Mouse (Mus musculus): ENCODE measurements around the gene Tlx2.
A peak's percentile ranks its signal among the peaks of the same experiment; 100 is the strongest.

Tlx2 gene

DNA sequence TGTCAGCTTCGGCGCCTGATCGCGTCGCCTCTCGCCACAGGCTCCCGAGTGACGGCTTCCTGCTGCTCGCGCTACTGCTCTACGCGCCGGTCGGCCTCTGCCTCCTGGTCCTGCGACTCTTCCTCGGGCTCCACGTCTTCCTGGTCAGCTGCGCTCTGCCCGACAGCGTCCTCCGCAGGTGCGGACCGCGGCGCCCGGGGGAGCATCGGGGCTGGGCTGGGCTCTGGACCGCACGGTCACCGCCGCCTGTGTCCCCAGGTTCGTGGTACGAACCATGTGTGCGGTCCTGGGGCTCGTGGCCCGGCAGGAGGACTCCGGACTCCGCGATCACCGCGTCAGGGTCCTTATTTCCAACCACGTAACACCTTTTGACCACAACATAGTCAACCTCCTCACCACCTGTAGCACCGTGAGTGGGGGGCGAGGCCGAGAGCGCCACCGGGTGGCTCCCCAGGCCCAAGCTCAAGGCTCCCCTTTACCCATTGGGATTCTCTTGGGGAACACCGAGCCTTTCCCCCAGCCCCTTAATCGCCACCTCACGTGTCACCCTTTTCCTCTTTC, 15.1 kb downstream of the Tlx2 start, which contains the start of gene Htra2:
Gene Htra2 (minus strand): TSS at position 403 of the 561 bp plus-strand sequence.
- no peak for DNase-seq (ENCODE audit: low read depth, low spot score)

DNA sequence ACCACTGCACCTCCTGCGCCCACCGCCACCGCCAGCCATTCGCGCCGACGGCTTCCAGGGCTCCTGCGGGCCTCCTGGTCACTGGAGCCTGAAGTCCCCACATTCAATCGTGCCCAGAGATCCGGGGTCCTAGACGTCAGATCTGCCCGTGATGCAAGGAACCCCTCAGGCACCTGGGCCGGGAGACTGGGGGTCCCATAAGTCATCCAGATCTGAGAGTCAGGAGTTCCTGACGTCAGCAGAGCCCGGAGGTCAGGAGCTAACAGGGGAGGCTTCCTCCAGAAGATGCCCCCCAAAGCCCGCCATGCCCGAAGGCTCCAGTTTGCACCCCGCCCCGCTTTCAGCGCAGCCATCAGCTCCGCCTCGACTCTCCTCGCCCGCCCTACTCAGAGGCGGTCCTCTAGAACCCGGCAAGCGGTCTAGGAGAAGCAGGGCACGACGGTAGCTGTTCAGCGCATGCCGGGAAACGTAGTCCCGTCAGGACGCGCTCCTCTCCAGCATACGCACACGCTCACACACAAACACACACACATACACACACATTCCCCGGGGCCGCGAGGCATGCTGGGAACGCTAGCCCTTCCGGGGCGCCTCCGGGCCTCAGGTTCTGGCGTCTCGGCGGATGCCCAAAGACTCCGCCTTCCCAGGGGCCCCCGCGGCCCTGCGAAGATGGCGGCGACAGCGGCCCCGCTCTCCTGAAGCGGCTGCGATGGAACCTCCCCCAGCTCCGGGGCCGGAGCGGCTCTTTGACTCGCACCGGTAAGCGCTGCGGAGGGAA, 15.8 kb downstream of the Tlx2 start, which contains the start of gene Aup1:
Gene Aup1 (plus strand): TSS at position 448 of the 778 bp plus-strand sequence.
- peak; percentile 98 for DNase-seq (ENCODE audit: low read depth, low spot score)

DNA sequence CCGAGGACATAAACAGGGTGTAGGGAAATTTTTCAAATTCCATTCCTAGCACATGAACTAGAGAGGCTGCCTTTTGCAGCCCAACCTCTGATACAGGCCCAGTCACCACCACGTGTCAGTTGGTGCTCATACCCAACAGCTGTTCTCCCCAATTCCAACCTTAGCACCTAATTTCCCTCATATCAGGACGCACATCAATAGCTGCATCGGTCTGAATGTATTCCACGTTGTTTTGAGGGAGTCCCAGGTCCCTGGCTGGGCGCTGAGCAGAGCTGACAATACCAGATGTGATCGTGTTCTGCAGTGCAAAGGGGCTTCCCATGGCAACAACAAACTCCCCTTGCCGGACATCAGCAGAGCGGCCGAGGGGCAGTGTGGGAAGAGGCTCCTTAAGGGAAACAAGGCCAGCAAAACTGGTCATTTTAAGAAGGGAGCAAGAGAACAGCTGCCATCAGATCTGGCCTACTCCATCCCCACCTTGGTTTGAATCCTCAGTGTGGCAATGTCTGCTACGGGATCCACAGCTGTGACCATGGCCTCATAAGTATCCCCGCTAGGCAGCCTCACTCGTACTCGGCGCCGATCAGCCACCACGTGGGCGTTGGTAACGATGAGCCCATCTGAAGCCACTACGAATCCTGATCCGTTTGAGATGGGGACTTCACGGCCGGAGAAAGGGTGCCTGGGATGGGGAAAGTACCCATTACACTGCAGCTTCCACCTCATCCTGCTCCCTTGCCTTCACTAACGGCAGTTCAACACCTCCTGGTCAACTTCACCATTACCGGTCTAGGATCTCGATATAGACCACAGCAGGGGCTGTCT, 16.7 kb downstream of the Tlx2 start:
- no peak for DNase-seq (ENCODE audit: low read depth, low spot score)

DNA sequence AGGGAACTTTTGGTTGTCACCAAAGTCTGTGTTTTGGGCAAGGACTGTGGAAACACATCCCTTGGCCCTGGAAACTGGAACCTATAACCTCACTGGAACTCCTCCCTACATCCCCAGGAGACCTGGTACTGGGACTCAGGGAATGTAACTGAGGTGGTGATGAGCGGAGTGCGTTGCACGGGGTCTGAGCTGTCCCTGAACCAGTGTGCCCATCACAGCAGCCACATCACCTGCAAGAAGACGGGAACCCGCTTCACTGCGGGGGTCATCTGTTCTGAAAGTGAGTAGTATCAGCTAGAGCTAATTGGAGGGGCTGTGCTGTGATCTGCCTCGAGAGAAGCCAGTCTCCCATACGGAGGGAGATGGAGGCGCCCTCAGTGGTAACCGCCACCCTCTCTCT, 20.7 kb downstream of the Tlx2 start:
- no peak for DNase-seq (ENCODE audit: low read depth, low spot score)

DNA sequence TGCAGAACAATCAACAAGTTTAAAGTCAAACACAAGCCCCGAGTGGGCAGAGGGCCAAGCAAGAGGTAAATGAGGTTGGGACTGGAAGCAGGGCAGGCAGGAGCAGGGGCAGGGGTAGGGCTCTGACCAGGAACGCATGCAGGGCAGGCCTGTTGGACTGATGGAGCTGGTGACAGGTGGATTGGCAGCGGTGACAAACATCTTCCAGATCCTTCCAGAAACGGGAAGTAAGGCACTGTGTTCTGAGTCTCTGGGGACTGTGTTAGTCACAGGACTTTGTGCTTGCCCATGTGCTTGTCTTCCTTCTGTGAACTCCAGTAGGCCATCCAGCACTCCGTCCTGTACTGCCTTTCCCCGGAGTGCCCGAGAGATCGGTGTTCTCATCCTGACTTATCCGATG, 25.4 kb downstream of the Tlx2 start:
- DNase-seq (ENCODE audit: low read depth, low spot score) = no peak

DNA sequence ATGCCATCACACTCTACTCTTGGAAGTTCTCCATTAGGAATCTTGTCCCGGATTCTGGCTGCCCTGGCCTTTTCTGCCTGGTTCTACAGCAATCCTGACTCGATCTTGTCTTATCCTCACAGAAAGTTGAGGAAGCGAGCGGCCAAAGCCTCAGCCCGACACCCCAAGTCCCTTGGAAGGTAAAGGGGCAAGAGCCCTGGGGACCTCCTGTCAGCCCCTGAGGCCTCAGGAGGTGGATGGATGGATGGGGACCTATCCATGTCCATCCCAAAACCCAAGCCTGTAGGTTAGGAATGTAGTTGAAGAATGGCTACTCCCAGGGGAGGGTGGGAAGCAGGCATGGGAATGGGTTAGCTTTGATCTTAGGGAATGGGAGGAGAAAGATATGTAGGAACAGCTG, 26.1 kb downstream of the Tlx2 start:
- no peak for DNase-seq (ENCODE audit: low read depth, low spot score)

DNA sequence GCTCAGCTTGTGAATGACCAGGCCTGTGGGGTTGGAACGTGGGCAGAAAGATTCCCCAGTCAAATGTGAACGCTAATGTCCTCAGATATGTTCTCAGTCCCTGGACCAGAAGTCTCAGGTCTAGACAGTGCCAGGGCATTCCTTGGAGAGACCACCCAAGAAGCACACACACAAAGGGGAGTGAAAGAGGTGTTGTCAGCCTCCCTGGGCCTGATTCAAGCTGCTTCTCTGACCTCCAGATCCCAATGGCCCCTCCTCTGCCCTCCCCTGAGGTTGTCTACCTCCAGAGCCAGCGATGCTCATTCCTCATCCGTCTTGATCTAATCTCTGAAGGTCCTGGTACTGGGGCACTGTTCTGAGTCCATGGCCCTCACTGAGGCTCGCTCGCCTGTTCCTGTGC, 26.5 kb downstream of the Tlx2 start:
- DNase-seq (ENCODE audit: low read depth, low spot score) = no peak

DNA sequence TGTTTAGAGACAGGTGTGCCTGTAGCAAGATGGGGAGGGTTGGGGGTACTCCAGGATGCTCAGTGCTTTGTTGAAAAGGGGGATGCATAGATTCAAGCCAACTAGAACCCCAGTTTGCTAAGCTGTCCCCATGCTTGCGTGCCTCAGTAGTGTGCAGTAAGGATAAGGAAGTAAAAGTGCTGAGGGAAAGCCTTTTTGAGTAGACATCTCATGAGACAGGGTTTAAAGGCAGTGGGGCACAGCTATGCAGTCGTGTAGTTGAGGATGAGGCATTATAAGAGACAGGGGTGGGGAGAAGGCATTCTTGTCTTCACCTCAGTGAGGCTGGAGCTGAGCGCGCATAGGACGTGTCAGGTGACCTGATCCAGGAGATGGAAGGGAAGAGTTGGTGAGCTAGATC, 29.5 kb downstream of the Tlx2 start:
- no peak for DNase-seq (ENCODE audit: low read depth, low spot score)

DNA sequence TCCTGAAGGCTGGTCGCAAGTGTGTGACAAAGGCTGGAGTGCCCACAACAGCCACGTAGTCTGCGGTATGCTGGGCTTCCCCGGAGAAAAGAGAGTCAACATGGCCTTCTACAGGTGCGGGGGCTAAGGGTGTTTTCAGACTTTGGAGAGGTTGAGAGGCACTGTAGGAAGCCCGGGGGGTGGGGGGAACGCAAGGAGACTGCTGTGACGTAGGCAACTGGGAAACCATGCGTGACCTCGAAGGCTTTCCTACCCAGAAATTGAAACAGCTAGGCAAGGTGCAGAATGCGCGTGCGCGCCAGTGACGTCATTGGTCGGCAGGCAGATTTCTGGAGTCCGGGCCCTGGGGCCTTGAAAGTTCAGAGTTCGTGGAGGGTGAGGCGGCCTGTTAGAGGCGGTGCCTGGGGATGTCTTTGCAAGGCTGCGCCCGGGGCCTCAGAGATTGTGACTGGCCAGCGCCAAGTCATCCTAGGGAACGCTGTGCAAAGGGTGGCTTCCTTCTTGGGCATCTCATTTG, 31.5 kb downstream of the Tlx2 start:
- peak; percentile 52 for DNase-seq (ENCODE audit: low read depth, low spot score)

DNA sequence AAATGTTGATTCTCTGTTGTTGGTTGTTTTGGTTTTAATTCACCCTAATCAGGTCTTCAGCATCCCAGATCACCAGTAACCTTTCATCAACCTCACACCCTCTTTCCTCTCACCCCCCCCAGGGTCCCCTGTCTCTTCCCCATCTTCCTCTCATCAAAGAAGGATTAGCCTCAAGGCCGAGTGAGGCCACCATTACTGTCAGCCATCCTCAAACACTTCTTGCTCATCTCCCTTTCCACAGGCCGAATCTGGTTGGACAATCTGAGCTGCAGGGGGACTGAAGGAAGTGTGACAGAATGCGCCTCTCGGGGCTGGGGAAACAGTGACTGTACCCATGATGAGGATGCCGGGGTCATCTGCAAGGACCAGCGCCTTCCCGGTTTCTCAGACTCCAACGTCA, 32.9 kb downstream of the Tlx2 start:
- no peak for DNase-seq (ENCODE audit: low read depth, low spot score)

DNA sequence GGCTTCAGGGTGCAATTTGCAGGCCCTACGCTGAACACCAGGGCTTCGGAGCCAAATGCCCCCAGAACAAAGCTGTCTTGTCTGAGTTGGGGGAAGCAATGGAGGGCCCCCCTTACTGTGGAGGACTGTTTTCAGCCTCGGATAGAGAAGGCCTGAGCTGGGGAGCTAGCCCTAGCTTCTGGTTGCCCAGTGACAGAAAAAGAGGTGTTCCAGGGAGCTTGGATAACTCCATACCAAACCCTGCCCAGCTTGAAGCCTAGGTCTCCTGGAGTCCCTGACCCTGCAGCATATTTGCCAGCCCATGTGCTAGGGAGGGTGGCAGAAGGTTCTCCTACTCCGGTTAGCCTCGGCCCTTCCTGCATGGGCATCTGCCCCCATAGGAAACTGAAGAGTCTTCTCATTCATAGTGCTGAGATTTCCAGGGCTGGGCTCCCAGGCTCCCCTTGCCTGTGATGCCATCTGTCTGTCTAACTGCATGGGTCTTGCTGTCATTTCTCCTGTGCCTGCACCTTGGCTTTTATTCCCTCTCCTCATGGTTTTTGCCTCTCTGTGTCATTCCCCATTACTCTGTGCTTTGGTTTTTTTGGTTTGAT, 35.5 kb downstream of the Tlx2 start:
- DNase-seq (ENCODE audit: low read depth, low spot score) = no peak

DNA sequence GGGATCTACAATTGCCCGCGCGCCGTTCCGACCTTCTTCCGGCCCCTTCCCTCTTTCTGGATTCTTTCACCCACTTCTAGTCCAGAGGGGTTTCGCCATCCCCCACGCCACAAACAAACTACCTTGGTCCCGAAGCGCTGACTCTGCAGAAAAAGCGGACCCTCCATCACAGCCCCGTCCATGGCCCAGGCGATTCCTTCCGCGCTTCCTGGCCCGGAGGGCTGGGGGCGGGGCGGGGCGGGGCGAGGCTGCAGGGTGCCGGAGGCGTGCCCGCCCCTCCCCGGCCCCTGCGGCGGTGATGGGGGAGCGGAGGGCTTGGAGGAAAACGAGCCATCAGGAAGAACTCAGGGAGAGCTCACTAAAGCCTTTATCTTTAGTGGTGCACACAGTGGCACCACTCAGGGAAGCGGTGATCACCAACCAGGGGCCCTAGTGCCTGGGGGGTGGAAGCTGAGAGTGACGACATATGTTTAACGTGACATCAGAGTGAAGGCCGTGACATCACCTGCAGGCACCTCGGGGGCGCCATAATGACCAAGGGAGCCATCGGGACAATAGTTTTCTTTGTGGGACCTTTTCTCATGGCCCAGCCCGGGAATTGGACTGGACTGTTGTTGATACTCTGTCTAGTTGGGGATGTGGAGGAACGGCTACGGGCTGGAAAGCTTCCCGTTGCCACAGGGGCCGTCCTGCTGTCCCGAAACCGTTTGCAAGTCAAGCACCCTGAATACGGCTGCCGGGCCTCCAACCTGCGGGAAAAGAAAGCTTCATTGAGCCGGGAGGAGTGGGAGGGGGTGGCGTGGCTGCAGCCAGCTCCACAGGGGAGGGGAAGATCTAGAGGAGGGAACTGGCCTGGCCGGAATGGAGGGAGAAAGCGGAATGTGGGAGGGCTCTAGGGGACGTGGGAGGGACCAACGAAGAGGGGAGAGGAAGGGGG, 36.6 kb downstream of the Tlx2 start, which contains the start of the genes Dok1 and Loxl3:
Gene Dok1 (minus strand): TSS at position 223 of the 937 bp plus-strand sequence.
Gene Loxl3 (plus strand): TSS at position 925 of the 937 bp plus-strand sequence.
- DNase-seq (ENCODE audit: low read depth, low spot score) = no peak

DNA sequence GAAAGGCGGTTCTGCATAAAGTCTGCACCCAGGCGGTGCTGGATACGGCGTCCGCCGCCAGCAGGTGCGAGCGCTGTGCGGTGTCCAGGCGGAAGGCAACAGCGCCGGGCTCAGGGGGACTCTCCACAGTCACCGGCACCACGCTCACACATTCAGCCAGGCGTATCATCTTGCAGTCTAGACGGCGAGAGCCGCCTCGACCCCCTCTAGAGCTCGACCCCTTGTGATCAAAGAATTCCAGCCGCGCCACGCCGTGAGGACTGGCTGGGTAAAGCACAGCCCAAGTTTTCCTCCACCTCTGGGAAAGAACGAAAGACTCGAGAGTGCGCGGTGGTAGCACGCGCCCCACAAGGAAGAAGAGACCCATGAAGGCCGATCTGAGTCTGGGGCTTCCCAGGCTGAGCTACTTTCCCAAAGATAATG, 37.3 kb downstream of the Tlx2 start:
- no peak for DNase-seq (ENCODE audit: low read depth, low spot score)

DNA sequence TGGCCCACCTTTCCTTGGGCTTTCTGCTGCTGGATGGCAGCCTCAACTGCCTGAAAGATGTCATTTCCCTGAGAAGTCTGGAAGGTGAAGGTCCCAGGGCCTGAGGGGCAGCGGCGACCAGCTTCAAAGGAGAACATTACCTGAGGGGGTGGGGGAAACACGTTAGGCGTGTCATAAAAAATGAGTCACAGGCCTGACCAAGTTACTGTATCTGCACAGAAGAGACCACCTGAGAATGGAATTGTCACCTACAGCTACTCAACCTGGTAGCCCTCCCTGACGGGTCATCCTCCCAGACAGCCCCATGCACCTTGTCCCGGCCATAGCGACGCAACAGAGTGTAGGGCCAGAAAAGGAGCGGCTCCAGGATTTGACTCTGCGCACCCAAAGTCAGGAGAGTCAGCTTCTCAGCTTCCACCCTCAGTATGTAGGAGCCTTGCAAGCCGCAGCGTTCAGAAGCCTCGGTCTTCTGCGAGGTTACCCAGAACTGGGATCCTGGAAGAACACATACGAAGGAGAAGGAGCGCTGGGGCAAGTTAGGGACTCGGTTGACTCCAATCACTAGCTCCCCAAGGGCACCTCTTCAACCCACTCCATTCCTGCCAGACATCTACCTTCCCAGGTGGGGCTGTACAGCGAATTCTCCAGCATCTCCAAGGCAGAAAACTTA, 38.0 kb downstream of the Tlx2 start:
- no peak for DNase-seq (ENCODE audit: low read depth, low spot score)

DNA sequence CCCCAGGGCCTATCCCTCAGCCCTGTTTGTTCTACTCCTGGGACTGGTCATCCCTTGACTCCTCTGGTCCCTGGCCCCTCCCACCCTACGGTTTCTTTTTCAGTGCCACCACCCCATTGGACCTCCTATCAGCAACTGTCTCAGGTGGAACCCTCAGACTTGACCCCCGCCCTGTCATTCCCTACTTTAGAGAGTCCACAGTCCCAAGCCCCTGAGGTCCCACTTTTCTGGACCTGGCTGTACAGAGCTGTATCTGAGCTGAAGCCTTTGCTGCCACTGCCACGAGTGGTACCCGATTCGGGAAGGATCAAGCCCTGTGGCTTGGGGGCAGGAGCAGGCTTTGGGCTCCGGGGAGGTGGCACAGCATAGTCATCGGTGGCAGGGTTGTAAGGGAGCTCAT, 39.0 kb downstream of the Tlx2 start:
- DNase-seq (ENCODE audit: low read depth, low spot score) = no peak

DNA sequence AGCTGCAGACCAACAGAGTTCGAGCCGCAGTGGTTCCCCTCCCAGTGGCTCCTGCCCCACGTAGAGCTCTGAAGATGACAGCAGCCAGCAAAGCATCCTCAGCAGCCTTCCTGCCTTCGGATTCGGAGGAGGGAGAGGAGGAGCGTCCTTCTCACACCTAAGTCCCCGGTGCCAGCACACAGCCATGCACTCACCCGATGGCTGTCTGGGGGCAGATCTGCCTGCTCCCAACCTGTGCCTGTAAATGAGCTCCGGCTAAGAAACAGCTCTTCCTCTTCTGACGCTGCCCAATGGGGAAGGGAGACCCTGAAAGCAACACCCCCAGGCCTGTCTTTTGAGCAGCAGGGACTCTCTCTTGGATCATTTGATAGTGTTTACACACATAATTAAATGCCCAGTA, 40.3 kb downstream of the Tlx2 start:
- DNase-seq (ENCODE audit: low read depth, low spot score) = no peak

DNA sequence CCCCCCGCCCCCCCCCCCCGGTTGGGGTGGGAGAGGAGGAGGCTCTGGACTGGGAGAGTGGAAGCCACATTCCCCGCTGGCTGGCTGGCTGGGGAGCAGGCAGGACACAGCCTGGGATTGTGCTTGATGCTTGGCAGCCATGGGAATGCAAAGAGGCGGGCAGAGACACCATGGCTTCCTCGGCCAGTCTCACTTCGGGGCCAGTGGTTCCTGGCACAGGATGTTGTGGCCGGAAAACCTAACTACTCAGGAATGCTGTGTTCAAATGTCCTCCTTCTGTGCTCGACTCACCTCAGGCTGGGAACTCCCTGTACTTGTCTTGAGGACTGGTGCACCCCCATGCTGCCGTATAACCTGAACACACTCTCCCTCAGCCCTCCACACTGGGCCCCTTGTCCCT, 42.4 kb downstream of the Tlx2 start:
- no peak for DNase-seq (ENCODE audit: low read depth, low spot score)

DNA sequence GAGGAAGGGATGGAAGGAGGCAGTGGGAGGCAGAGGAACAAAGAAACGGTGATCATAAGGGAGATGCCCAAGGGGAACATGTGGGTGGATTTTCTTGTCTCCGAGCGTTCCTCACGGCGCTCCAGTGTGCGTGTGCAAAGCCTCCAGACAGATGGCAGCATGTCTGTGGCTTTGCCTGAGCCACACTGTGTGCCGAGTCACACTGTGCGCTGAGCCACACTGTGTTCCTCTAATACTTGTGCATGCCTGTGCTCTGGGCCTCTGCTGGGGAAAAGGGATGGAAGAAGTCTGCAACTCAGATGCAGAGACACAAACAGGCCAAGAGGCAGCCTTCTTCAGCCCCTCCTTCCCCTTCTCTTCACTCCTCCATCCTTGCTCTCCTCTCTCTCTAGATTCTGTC, 42.8 kb downstream of the Tlx2 start:
- DNase-seq (ENCODE audit: low read depth, low spot score) = no peak

DNA sequence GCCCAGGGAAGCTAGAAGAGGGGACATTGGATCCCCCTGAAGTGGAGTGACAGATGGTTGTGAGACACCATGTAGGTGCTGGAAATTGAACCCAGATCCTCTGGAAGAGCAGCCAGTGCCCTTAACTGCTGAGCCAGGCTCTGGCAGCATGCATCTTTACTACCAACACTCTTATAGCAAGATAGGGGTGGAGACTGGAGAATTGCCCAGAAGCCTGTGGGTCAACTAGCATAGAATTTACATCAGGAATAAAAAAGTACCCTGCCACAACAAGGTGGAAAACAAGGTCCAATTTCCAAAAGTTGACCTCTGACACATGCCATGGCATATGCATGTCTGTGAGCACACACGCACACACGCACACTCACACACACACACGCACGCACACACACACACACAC, 44.9 kb downstream of the Tlx2 start:
- no peak for DNase-seq (ENCODE audit: low read depth, low spot score)

DNA sequence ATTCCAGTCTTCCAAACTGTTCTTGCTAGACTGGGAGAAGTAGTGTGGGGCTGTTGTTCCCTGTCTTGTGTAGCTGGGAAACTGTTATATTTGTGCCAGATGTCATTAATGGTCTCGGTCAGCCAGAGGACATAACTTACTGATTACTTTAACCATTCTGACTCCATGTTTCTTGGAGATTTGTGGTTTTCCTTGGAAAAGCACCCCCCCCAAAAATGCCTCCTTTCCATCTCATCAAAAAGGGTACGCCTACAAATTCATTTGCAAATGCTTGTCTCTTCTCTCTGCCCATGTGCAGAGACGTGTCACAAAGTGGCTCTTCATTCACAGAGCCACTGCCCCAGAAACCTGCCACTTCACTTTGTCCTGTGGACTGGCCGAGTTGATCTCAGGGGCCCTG, 45.7 kb downstream of the Tlx2 start:
- DNase-seq (ENCODE audit: low read depth, low spot score) = no peak
